Mouse (Mus musculus) CD4-positive, CD25-positive, alpha-beta regulatory T cell, adult 2 months (primary cell): ENCODE results near the gene Slc17a2.
A peak's percentile ranks its signal among the peaks of the same experiment; 100 is the strongest.
"Not testable (repeated sequence)": the region's sequence is repeated elsewhere in the genome, so short reads cannot be mapped to it uniquely, and the experiment has no call there.

ENCODE experiments used
- DNase-seq: peaks from one replicate; pipeline ENCODE4 v3.0.0-alpha.2; 2012; ENCODE audit warnings: low read depth, low spot score

Gene Slc17a2

DNA sequence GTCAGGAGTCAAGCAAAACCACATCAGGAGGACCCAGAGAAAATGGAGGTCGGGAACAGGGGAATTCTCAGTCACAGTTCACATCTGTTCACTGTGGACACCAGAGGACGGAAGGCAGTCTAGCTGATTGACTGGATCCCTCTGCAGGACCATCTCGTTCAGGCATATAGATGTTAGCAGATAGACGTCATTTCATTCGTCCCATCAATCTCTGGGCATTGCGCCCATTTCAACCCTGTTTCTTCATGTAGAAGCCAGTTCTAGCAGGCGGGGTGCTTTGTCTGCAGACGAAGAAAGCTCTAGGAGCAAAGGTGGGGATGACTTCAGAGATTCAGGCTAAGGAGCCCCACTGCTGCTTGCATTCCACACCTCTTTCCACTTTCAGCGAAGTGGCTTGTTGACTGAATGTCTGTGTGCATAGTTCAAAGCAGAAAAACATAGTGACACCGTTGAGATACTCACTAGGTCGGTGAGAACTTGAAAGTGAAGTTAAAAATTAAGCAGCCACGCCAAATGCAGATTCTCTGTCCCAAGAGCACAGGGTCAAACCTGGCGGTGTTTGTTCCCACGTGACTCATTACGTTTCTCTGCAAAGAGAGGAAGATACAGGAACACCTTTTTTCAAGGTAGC lies at the start of gene Slc17a2:
Slc17a2 (plus strand) TSS at position 572 of the 631 bp plus-strand sequence.
- no peak for DNase-seq

DNA sequence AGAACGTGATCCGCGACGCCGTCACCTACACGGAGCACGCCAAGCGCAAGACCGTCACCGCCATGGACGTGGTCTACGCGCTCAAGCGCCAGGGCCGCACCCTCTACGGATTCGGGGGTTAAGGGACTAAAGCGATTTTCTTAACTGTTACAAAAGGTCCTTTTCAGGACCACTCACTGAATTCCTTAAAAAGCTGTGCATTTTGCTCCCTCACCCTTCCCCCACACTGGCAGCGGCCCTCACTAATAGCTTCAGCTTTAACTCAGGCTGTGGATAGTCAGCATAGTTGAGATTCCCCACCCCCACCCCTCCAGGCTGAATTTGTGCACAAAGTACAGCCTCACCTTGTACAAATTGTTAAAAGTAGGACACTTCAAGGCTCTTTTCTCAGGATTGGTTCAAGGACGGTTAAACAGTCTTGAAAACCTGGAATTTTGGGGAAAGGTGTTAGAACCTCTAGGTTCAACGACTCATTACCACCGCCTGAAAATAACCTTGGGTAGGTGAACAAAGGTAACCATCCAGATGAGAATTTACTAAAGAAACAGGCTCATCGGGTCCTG lies 49.5 kb upstream of the Slc17a2 start:
- DNase-seq, result peak; percentile 47

DNA sequence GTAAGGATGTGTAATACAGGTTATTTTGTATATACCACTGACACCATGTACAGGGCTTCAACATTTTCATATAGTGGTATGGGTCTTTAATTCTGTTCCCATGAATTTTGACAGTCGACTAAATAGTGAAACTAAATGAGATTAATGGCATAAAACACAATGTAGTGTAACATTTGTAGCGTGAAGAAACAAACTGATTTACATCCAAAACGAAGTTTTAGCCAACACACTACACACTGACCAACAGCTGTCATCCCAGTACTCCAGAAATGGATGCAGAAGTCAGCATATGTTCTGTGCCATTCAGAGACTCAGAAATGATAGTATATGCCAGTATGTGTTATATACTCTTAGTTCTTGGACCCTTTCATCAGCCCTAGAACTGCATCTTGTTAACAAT lies 48.9 kb upstream of the Slc17a2 start:
- DNase-seq, result no peak

DNA sequence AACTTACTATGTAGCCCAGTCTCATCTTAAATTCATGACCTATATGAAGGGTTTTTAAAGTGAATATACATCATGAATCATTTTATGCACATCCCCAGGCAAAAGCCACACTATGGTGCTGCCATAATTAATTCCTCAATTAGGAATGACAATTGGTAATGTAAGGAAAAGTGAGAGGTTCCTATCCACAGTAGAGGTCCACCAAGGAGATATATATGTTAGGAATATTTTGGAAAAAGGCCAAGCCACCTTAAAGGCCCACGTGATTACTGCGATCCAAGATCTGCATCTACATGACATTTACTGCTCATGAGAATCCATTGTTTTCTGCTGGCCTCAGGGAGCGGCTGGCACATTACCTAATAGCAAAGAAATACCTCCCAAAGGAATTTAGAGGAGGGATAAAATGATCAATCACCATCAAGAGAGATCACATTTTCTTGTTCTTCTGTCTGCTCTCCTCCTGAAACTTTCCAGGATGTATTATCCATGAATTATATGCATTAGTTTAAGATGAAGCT lies 47.5 kb upstream of the Slc17a2 start:
- no peak for DNase-seq

DNA sequence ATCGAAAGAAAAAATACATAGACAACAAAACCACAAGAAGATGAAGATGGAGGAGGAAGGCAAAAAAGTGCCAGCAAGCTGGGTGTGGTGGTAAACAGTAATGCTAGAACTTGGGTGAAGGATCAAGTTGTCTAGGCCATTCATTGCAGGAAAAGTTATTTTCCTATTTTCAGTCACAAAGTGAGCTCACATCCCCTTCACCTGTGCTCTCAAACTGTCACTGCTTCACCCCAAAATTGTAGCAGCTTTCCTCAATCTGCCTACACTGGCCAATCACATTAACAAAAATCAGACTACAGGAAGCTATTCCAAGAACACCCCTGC lies 46.9 kb upstream of the Slc17a2 start:
- no peak for DNase-seq

DNA sequence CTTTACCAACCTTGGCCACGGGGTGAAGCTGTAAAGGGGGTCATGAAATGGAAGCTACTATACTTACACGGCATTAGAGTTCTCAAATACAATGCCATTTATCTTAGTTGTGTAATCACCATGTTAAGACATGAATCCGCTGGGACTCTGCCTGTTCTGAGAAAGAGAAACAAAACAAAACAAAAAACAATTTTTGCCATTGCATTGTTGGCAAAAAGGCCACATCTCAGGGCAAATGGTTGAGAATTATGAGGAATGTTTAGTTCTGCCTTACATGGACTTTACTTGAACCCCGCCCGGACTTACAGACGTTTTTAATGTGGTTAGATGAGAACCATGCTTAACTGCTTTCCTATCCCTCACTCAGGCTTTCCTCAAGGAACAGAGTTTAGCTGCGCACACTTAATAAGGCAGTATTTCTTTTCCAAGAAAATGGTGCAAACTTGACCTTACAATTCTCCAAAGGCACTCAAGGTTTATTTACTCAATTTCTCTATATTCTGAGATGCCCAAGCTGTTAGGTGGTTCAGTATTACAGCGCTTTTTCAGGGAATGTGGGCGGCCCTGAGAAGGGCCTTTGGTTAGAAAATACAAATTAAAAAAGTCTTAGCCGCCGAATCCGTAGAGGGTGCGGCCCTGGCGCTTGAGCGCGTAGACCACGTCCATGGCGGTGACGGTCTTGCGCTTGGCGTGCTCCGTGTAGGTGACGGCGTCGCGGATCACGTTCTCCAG lies 46.4 kb upstream of the Slc17a2 start:
- DNase-seq, result peak; percentile 53

DNA sequence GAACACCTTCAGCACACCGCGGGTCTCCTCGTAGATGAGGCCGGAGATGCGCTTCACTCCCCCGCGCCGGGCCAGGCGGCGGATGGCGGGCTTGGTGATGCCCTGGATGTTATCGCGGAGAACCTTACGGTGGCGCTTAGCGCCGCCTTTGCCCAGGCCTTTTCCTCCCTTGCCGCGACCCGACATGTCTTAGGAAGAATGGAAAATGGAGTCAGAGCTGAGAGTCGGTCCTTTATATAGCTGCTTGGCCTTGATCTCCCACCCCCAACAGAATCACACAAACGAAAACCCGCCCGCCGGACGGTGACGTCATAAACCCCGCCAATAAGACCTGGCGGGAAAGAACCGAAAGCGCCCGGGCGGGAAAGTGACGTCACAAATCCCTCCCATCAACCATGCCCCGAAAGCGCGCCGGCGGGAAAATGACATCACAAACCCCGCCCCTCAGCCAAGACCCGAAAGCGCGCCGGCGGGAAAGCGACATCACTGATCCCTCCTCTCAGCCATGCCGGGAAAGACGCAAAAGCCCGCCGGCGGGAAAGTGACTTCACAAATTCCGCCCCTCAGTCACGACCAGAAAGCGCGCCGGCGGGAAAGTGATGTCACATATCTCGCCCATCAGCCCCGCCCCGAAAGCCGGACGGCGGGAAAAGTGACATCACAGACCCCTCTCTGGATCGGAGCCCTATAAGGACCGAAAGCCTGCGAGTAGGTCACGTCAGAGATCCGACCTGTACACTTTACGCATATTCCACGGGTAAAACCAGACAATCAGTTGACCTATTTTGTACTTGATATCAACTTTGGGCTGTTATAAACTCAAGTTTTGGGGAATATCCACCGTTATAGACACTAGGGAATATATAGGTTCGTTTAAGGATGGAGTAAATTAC lies 45.6 kb upstream of the Slc17a2 start, which contains the start of gene Hist1h4a:
Hist1h4a (minus strand) TSS at position 259 of the 893 bp plus-strand sequence.
- DNase-seq, result peak; percentile 99

DNA sequence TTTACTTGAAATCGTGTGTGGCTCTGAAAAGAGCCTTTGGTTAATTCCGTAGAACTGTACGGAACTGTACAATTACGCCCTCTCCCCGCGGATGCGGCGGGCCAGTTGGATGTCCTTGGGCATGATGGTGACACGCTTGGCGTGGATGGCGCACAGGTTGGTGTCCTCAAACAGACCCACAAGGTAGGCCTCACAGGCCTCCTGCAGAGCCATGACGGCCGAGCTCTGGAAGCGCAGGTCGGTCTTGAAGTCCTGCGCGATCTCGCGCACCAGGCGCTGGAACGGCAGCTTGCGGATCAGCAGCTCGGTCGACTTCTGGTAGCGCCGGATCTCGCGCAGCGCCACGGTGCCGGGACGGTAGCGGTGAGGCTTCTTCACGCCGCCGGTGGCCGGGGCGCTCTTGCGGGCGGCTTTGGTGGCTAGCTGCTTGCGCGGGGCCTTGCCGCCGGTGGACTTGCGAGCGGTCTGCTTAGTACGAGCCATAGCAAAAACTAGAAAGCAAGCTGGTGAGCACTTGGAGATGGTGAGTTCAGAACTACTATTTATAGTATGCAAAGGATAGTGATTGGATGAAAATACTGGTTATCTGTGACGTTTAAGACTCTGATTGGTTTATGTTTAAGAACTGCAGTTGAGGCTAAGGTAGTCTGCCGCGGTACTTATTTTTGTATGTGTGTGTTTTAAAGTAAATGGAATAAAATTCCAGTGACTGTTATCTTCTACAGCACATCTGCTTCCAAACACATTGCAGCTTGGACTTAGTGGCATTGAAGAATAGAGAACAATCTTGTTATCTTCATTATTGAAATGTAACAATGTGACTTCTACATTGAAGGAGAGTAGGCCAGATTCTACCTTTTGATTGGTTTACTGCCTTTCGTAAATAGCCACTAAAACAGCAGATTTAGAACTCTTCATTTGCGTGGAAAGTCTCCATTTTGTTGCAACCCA lies 44.6 kb upstream of the Slc17a2 start, which contains the start of gene Hist1h3a:
Hist1h3a (minus strand) TSS at position 516 of the 951 bp plus-strand sequence.
- DNase-seq, result peak; percentile 84

DNA sequence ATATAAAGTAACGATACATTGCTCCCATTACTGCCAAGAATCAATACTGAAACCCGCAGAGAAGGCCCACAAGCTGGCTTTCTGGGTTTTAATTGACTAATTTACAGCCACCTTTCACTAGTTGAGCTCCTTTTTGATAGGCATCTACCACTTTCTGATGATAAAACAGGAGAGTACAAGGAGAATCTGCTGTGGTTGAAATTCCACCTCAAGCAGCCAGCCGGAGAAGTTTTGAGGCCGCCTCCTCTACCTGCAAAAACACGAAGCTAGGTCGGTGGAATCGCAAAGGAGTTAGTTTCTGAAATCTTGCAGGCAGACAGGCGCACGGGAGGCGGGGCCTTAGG lies 43.6 kb upstream of the Slc17a2 start:
- no peak for DNase-seq

DNA sequence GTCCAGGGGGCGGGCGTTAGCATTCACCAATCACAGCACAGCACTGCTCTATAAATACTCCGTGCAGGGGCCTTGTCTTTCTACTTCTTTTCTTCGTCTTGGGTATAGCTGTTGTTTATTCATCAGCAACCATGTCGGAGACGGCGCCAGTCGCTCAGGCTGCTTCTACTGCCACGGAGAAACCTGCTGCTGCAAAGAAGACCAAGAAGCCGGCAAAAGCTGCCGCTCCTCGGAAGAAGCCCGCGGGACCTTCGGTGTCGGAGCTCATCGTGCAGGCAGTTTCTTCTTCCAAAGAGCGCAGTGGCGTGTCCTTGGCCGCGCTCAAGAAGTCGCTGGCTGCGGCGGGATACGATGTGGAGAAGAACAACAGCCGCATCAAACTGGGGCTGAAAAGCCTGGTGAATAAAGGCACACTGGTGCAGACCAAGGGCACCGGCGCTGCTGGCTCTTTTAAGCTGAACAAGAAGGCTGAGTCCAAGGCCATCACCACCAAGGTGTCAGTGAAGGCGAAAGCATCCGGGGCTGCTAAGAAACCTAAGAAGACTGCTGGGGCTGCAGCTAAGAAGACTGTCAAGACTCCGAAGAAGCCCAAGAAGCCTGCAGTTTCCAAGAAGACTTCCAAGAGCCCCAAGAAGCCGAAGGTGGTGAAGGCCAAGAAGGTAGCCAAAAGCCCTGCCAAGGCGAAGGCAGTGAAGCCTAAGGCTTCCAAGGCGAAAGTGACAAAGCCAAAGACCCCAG lies 43.0 kb upstream of the Slc17a2 start, which contains the start of gene Hist1h1a:
Hist1h1a (plus strand) TSS at position 81 of the 738 bp plus-strand sequence.
- DNase-seq, result peak; percentile 93

DNA sequence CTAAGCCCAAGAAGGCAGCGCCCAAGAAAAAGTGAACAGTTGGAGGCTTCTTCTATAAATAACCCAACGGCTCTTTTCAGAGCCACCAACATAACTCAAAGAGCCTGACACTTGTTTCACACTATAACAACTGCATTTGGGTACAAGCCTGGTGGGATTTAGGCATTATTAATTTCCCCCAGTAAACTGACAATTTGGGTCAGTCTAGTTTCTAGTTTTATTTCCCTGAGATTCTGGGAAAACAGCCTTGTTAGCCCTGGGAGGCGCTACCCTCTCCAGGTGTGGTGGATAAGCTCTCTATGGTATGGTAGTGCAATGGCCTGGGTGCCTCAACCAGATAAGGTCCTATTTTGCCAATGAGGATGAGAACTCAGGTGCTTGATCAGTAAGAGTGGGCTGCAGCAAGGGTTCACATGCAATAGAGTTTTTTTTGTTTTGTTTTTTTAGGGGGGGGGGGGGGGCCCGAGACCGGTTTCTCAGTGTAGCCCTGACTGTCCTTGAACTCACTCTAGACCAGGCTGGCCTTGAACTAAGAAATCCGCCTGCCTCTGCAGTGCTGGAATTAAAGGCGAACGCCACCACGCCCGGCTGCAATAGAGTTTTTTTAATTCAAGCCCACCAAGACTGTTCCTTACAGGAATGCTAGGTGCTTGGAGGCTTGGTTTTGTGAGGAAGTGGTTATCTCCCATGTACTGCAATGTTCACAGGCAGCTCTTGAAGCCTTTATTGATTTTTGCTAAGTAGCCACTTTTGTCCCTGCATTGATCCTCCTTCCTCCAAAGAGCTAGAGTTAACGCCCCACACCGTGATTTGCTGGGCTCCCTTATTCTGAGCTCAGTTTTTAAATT lies 42.2 kb upstream of the Slc17a2 start:
- no peak for DNase-seq

DNA sequence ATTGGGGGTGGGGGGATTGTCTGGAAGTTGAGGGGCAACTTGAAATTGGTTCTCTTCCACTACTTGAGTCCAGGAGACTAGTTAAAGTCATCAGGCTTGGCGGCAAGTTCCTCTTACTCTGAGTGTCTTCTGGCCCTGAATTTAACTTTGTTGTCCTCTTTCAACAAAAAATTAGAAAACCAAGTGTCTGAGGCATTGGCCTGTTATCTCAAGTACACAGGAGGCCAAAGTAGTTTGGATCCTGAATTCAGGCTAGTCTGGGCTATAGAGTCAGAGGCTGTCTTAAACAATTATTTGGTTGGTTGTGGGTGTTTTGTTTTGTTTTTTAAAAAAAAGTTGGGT lies 41.6 kb upstream of the Slc17a2 start:
- DNase-seq, result no peak

DNA sequence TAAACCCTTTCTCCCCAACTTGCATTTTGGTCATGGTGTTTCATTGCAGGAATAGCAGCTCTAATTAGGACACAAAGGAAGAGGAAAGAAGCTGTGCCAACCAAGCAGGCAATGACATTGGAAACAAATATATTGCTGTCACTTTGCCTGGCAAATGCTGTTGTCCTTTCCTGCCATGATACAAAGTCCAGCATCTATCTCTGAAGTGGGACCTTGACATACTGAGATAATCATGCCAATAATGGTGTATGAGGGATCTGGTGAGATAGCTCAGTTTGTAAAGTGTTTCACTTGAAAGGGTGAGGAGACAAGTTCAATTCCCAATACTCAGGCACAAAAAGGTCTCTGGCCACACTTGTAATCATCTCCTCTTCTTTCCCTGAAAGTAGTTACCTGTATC lies 40.0 kb upstream of the Slc17a2 start:
- no peak for DNase-seq

DNA sequence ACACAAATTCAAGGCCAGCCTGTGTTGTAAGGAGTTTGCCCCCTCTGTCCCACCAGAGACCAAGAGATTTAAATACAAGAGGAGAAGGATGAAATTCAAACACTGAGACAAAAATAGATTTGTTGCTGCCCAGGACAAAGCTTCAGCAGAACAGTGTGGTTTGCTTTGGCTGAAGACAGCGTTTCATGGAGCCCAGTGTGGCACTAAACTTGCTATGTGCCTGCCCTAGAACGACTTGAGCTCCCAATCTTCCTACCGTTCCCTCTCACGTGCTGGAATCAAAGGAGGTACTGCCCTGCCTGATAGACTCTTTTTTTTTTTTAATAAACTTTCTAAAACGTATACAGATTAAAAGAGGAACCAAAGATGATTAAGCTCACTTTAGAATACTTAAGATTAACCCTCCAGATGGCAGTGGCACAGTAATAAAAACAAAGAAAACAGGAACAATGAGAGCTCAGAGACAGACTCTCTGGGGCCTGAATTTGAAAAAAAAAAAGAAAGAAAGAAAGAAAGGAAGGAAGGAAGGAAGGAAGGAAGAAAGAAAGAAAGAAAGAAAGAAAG lies 37.9 kb upstream of the Slc17a2 start:
- no peak for DNase-seq

DNA sequence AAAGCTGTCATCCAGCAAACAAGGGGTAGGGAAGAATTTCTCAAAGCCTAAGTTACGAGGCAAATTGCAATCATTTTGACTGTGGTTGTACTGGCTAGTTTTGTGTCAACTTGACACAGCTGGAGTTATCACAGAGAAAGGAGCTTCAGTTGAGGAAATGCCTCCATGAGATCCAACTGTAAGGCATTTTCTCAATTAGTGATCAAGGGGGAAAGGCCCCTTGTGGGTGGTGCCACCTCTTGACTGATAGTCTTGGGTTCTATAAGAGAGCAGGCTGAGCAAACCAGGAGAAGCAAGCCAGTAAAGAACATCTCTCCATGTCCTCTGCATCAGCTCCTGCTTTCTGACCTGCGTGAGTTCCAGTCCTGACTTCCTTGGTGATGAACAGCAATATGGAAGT lies 37.2 kb upstream of the Slc17a2 start, which contains the start of gene Trim38:
Trim38 (plus strand) TSS at position 301 of the 400 bp plus-strand sequence.
- DNase-seq, result not testable (repeated sequence)

DNA sequence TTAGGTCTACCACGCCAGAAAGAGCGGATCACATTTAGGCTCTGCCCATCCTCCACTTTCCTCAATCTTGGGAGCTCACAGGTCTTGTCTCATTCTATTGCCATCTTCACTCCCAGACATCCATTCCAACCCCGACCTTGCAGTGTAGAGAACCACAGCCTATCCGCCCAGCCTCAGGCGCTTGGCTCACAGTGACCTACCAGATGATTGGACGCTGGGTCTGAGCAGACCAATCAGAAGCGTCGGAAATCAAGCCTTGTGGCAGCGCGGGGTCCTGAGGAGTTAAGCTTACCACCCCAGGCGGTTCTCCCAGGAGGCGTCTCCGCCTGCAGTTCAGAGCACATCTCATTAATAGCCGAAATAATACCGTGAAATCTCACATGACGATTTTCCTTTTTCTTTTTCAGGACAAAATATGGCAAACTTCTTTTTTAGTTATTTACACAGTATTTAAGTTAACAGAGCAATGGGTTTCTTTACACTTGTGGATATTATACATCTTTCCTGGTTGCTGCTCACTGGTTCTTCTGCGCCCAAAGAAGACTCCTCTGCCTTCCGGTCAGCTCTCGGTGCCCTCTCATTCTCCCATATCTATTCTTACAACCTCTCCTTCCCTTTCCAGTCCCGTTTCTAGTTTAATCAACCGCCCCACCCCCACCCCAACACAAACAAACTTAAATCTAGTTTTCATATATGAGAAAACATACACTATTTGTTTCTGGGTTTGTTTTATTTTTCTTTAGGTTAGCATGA lies 34.1 kb upstream of the Slc17a2 start:
- no peak for DNase-seq

DNA sequence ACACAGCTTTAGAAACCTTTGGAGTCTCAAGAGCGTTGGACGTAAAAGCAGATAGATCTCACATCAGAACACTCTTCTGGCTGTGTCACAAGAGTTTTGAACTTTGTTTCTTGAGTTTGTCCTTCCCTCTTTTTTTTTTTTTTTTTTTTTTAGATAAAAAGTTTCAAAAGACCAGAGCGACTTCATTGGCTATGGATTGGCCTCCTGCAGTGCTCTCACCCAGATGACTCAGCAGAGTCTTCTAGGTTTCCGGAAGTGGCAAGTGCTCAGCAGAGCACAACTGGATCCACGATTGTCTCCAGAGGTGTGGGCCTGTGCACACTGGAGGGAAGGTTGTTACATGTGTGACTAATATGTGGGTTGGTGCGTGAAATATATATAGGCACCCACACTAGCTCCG lies 28.5 kb upstream of the Slc17a2 start:
- DNase-seq, result no peak

DNA sequence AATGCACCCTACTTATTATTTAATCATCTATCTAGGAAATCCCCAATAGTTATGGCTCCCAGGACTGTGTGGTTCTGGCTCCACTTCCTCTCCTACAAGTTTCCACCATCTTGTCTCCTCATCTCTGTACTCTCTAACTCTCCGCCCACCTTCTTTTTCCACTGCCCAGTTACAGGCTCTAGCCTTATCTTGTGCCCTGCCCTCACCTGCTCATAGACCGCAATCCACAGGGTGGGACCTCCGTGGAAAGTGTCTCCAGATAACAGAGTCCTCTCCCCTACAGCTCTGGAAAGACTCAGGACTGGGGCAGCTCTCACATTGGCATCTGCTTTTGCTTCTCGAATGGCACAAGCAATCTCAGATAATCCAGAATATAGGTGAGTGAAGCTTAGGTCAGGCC lies 27.8 kb upstream of the Slc17a2 start:
- DNase-seq, result no peak
